Mouse (Mus musculus): Measurements from ENCODE around the gene Pcp4l1. TPM values are rescaled to one million over a fixed set of nuclear protein-coding genes. Genes with fewer than 3 reads are reported as not detected.
A peak's percentile ranks its signal among the peaks of the same experiment; 100 is the strongest.

The Pcp4l1 gene
- total and polyA plus RNA-seq, 3 experiments = 165 to 283 (median 255) TPM

GRCm38 (mm10) chr1:171216241-171216955, 20.3 kb upstream of the Pcp4l1 start:
- no peak for TF ChIP-seq CTCF (IDR thresholded peaks at IDR 0.05)
- TF ChIP-seq POLR2A (IDR thresholded peaks at IDR 0.05; ENCODE audit: insufficient read depth, low read depth, low read length) = no peak; the same call in 1 of the 2 replicates
- TF ChIP-seq EP300 (IDR thresholded peaks at IDR 0.05; ENCODE audit: insufficient read depth, low read depth, low read length) = no peak
- H3K9ac ChIP-seq (ENCODE audit: low read depth, low read length) = no peak overlapping the region
- H3K79me2 ChIP-seq (replicated peaks; ENCODE audit: control insufficient read depth, insufficient read depth, low read length) = no peaks in the 10 kb centered on the region
- H3K4me1 ChIP-seq (ENCODE audit: control insufficient read depth, insufficient read depth, low read length) = peaks cover 3% of the 10 kb centered on the region; the same call in 1 of the 2 replicates
- DNase-seq = no peak
- H3K36me3 ChIP-seq (ENCODE audit: control insufficient read depth, insufficient read depth, low read length) = no peaks in the 10 kb centered on the region
- 73% methylated on average over 18 of the region's 18 CpGs for WGBS
- H3K27ac ChIP-seq = no peak overlapping the region
- no peaks in the 10 kb centered on the region for H3K27me3 ChIP-seq (ENCODE audit: control insufficient read depth, insufficient read depth, low read length)
- H3K4me3 ChIP-seq = no peak overlapping the region
- intact Hi-C loops (cut with DNase I) = no loop called here

DNA sequence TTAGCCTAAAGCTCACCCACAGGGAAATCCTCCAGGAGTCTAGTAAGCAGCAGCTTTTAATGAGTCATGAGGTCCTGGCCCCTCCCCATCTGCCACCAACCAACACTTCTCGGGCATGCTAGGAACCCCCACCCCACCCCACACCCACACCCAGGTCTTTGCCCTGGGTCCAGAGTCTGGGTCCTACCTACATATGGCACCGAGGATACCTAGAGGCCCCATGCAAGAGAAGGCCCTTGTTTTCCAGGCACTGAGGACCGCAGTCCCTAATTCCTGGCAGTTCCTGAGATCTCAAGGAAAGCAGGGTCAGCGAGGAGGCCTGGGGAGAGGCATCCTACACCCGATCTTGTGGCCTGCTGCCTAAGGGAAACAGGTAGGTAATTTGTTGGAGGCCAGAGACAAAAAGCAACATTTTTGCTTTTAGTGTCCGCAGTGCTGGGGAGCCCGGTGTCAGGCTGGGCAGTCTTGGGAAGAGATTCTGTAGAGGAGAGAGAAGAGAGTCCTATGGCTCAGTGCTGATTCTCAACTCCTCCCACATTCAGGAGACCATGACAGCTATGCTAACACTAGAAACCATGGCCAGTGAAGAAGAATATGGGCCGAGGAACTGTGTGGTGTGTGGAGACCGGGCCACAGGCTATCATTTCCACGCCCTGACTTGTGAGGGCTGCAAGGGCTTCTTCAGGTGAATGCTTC, 17.9 kb upstream of the Pcp4l1 start, which contains the start of gene Nr1i3:
Gene Nr1i3, plus strand, starts transcription at position 170 of the 696 bp plus-strand sequence.
- intact Hi-C loops (cut with DNase I) = no loop called here
- 79% methylated on average over 10 of the region's 10 CpGs for WGBS
- no peaks in the 10 kb centered on the region for H3K79me2 ChIP-seq (replicated peaks; ENCODE audit: control insufficient read depth, insufficient read depth, low read length)
- no peaks in the 10 kb centered on the region; the same call in 1 of the 2 replicates for H3K4me1 ChIP-seq (ENCODE audit: control insufficient read depth, insufficient read depth, low read length)
- no peak for TF ChIP-seq POLR2A (IDR thresholded peaks at IDR 0.05; ENCODE audit: insufficient read depth, low read depth, low read length)
- no peak for DNase-seq
- H3K9ac ChIP-seq (ENCODE audit: low read depth, low read length) = no peak within 1 kb of the TSS
- no peak within 1 kb of the TSS for H3K4me3 ChIP-seq
- no peaks in the 10 kb centered on the region for H3K27me3 ChIP-seq (ENCODE audit: control insufficient read depth, insufficient read depth, low read length)
- H3K27ac ChIP-seq = no peak within 1 kb of the TSS
- no peaks in the 10 kb centered on the region for H3K36me3 ChIP-seq (ENCODE audit: control insufficient read depth, insufficient read depth, low read length)

GRCm38 (mm10) chr1:171212854-171213253, 16.8 kb upstream of the Pcp4l1 start:
- TF ChIP-seq POLR2A (IDR thresholded peaks at IDR 0.05; ENCODE audit: insufficient read depth, low read depth, low read length) (no peak), CTCF (IDR thresholded peaks at IDR 0.05) (no peak), EP300 (IDR thresholded peaks at IDR 0.05; ENCODE audit: insufficient read depth, low read depth, low read length) (no peak)
- intact Hi-C loops (cut with DNase I) = no loop called here
- 40% methylated on average over 3 of the region's 3 CpGs for WGBS

DNA sequence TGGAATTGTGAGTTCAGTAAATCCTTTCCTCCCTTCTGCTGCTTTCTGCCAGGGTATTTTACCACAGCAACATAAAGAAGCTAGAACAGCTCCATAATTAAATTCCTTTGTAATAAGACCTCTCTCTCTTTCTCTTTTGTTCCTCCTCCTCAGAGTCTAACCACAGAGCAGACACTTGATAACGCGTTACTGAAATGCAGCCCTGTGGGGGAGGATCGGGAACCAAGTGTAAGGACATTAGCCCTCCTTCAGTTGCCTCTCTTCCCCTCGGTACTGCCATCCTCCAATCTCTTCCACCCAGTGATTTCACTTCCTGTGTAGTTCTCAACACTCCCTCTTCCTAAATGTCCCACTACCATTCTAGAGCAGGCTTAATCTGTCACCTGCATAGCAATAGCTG, 13.3 kb upstream of the Pcp4l1 start:
- no peak for DNase-seq
- H3K4me1 ChIP-seq (ENCODE audit: control insufficient read depth, insufficient read depth, low read length) = peaks cover 2% of the 10 kb centered on the region; the same call in 1 of the 2 replicates
- no peaks in the 10 kb centered on the region for H3K79me2 ChIP-seq (replicated peaks; ENCODE audit: control insufficient read depth, insufficient read depth, low read length)
- no peak for TF ChIP-seq POLR2A (IDR thresholded peaks at IDR 0.05; ENCODE audit: insufficient read depth, low read depth, low read length)
- TF ChIP-seq CTCF (IDR thresholded peaks at IDR 0.05) = no peak
- TF ChIP-seq EP300 (IDR thresholded peaks at IDR 0.05; ENCODE audit: insufficient read depth, low read depth, low read length) = no peak
- H3K9ac ChIP-seq (ENCODE audit: low read depth, low read length) = no peak overlapping the region
- H3K36me3 ChIP-seq (ENCODE audit: control insufficient read depth, insufficient read depth, low read length) = no peaks in the 10 kb centered on the region
- intact Hi-C loops (cut with DNase I) = no loop called here
- no peaks in the 10 kb centered on the region for H3K27me3 ChIP-seq (ENCODE audit: control insufficient read depth, insufficient read depth, low read length)
- H3K4me3 ChIP-seq = no peak overlapping the region
- H3K27ac ChIP-seq = no peak overlapping the region
- WGBS = 40% methylated on average over 4 of the region's 4 CpGs

More at GRCm38 (mm10) chr1:171212854-171213253, 16.8 kb upstream of the Pcp4l1 start:
- Histone ChIP-seq H3K36me3 (ENCODE audit: control insufficient read depth, insufficient read depth, low read length) (no peaks in the 10 kb centered on the region), H3K4me3 (no peak overlapping the region), H3K4me1 (ENCODE audit: control insufficient read depth, insufficient read depth, low read length) (no peaks in the 10 kb centered on the region; the same call in 1 of the 2 replicates), H3K27me3 (ENCODE audit: control insufficient read depth, insufficient read depth, low read length) (no peaks in the 10 kb centered on the region), H3K79me2 (replicated peaks; ENCODE audit: control insufficient read depth, insufficient read depth, low read length) (no peaks in the 10 kb centered on the region), H3K27ac (no peak overlapping the region), H3K9ac (ENCODE audit: low read depth, low read length) (no peak overlapping the region)
- no peak for DNase-seq

DNA sequence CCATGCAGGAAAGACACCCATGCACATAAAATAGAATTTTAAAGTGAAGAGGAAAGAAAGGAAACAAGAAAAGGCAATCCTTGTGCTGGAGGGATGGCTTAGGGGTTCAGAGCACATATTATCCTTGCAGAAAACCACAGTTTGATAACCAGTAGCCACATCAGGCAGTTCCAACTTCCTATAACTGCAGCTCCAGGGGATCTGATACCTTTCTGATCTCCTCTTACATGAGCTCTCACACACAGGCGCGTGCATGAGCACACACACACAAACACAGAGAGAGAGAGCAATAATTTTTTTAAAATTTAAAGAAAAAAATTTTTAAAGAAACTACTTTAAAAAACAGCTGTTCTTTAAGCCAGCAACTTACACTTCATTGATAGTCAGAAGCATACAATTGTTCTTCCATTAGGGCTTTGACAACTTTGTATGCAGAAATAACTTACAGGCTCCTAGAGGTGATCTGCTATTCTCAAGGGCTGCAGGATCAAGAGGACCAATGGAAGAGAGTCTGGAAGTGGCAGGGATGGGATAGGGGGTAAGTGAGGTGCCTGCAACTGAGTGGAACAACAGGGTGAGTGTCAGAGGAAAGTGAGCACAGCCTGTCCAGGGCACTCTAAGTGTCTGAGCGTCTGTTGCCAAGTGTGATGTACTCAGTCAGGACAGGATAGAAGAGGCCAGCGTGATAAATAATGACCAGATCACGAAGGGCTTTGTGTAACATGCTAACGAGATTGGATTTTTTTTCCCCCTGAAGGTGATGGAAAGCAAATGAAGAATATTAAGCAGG, 9.8 kb upstream of the Pcp4l1 start:
- DNase-seq = peak in 1 of 2 experiments; percentile 35

More for the DNA sequence above, 9.8 kb upstream of the Pcp4l1 start:
- no peaks in the 10 kb centered on the region for H3K36me3 ChIP-seq (ENCODE audit: control insufficient read depth, insufficient read depth, low read length)
- H3K9ac ChIP-seq (ENCODE audit: low read depth, low read length) = no peak overlapping the region
- H3K27ac ChIP-seq = no peak overlapping the region
- WGBS = 58% methylated on average over 6 of the region's 6 CpGs
- peaks cover 3% of the 10 kb centered on the region; the same call in 1 of the 2 replicates for H3K4me1 ChIP-seq (ENCODE audit: control insufficient read depth, insufficient read depth, low read length)
- H3K79me2 ChIP-seq (replicated peaks; ENCODE audit: control insufficient read depth, insufficient read depth, low read length) = no peaks in the 10 kb centered on the region
- TF ChIP-seq POLR2A (IDR thresholded peaks at IDR 0.05; ENCODE audit: insufficient read depth, low read depth, low read length) (no peak), EP300 (IDR thresholded peaks at IDR 0.05; ENCODE audit: insufficient read depth, low read depth, low read length) (peak; percentile 86), CTCF (IDR thresholded peaks at IDR 0.05) (no peak)
- intact Hi-C loops (cut with DNase I) = no loop called here
- H3K27me3 ChIP-seq (ENCODE audit: control insufficient read depth, insufficient read depth, low read length) = no peaks in the 10 kb centered on the region
- no peak overlapping the region for H3K4me3 ChIP-seq

Data from heart, adult 2 months (tissue).